Mouse (Mus musculus) cerebellum, adult 2 months (tissue): Measurements from ENCODE around the gene Hsd17b2.

Experiments
- CTCF ChIP-seq: fragments of 200-500 bp; IDR thresholded peaks from 2 replicates; pipeline ENCODE4 v1.5.1; 2011; ENCODE audit warnings: low read depth, mild to moderate bottlenecking, control low read depth, low read length, moderate library complexity, borderline replicate concordance; ENCODE audit not compliant: insufficient read depth
- POLR2A ChIP-seq: fragments of 200-500 bp; IDR thresholded peaks from 2 replicates; pipeline ENCODE4 v1.6.1; 2011; ENCODE audit warnings: low read length, control low read depth, borderline replicate concordance; ENCODE audit not compliant: insufficient read depth

DNA sequence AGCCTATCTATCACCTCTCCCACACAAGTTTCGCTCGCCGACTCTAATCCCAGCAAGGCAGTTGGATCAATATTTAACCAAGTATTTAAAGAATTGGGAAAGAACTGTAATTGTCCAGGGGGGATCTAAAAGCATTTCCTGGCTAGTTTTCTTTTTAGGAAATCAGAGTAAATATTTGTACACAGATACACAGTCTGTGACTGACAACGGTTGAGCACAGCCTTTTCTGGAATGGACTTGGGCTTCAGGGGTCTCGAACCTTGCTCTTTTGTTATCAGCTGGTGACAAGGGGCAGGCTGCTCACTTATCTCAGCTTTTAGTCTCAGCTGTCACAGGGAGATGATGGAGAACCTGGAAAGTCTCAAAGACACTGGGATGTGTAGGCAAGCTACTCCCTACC lies 44.9 kb downstream of the Hsd17b2 start:
- TF ChIP-seq POLR2A = no peak
- no peak for TF ChIP-seq CTCF
